Mouse (Mus musculus) CH12.LX (cell line): ENCODE results near the gene Nps. TPM values are rescaled to one million over a fixed set of nuclear protein-coding genes. Genes with fewer than 3 reads are reported as not detected.

Source experiments
- DNase-seq: peaks from one replicate; pipeline ENCODE4 v3.0.0-alpha.2; 2013; ENCODE audit errors: extremely low read depth
- H3K27ac ChIP-seq: 2 replicates; pipeline ENCODE4 v1.5.1; 2012; ENCODE audit warnings: low read depth, mild to moderate bottlenecking, control low read depth, moderate library complexity; ENCODE audit not compliant: insufficient read depth
- H3K27me3 ChIP-seq: replicated peaks from 2 replicates; pipeline ENCODE3; 2012; ENCODE audit warnings: inconsistent platforms
- H3K36me3 ChIP-seq, 2 experiments: replicated peaks in 1 of 2; 2 replicates each; pipeline versions ENCODE3 to v1.6.1; 2012; ENCODE audit warnings: inconsistent platforms in 1 of 2, low read length in 1 of 2, mild to moderate bottlenecking in 1 of 2, mixed read lengths in 1 of 2, moderate library complexity in 1 of 2; ENCODE audit not compliant: control insufficient read depth in 1 of 2, insufficient read depth in 1 of 2
- H3K4me1 ChIP-seq, 2 experiments: 2 replicates each; pipeline ENCODE4 v1.6.1; 2012; ENCODE audit warnings: inconsistent platforms in 1 of 2, moderate library complexity in 1 of 2; ENCODE audit not compliant: insufficient read depth in 2 of 2, control insufficient read depth in 1 of 2
- H3K4me2 ChIP-seq: 2 replicates; pipeline ENCODE4 v1.6.1; 2012; ENCODE audit warnings: low read depth, mild to moderate bottlenecking, control low read depth; ENCODE audit not compliant: poor library complexity, insufficient read depth, severe bottlenecking
- H3K4me3 ChIP-seq, 3 experiments: fragments of 150-350 bp in 1 of 3; sonication (generic) in 1 of 3; replicated peaks in 1 of 3; 2 replicates each; pipeline versions ENCODE3 to v1.5.1; 2011 to 2012; ENCODE audit warnings: low read depth in 2 of 3, low read length in 2 of 3, mild to moderate bottlenecking in 2 of 3, moderate library complexity in 2 of 3, control low read depth in 1 of 3, improper control_type of control experiment in 1 of 3, inconsistent platforms in 1 of 3, mixed read lengths in 1 of 3; ENCODE audit not compliant: poor library complexity in 1 of 3
- H3K79me2 ChIP-seq: replicated peaks from 2 replicates; pipeline ENCODE4 v1.6.1; 2012; ENCODE audit warnings: mild to moderate bottlenecking, moderate library complexity; ENCODE audit not compliant: control insufficient read depth, poor library complexity, insufficient read depth, severe bottlenecking; ENCODE audit errors: extremely low read depth
- H3K9ac ChIP-seq: 2 replicates; pipeline ENCODE4 v1.6.1; 2012; ENCODE audit warnings: low read depth, mild to moderate bottlenecking, control low read depth, moderate library complexity; ENCODE audit not compliant: insufficient read depth
- H3K9me3 ChIP-seq: replicated peaks from 2 replicates; pipeline ENCODE3; 2012; ENCODE audit warnings: low read length, inconsistent platforms, mixed read lengths
- BHLHE40 ChIP-seq: IDR thresholded peaks from 2 replicates; pipeline ENCODE4 v1.6.1; 2011; ENCODE audit warnings: mild to moderate bottlenecking, low read depth, low read length, improper control_type of control experiment
- CHD1 ChIP-seq: IDR thresholded peaks from 2 replicates; pipeline ENCODE4 v1.6.1; 2012; ENCODE audit warnings: low read depth, low read length, improper control_type of control experiment, inconsistent platforms
- CHD2 ChIP-seq: IDR thresholded peaks from 2 replicates; pipeline ENCODE4 v1.6.1; 2011; ENCODE audit warnings: low read length, improper control_type of control experiment
- E2F4 ChIP-seq: IDR thresholded peaks from 2 replicates; pipeline ENCODE4 v1.6.1; 2011; ENCODE audit warnings: low read depth, low read length, improper control_type of control experiment; ENCODE audit not compliant: insufficient replicate concordance
- ELF1 ChIP-seq: IDR thresholded peaks from 2 replicates; pipeline ENCODE4 v1.6.1; 2014; ENCODE audit warnings: low read depth, mild to moderate bottlenecking, inconsistent platforms, low read length, improper control_type of control experiment
- EP300 ChIP-seq: IDR thresholded peaks from 2 replicates; pipeline ENCODE4 v1.6.1; 2011; ENCODE audit warnings: low read length, improper control_type of control experiment
- HCFC1 ChIP-seq: IDR thresholded peaks from 2 replicates; pipeline ENCODE4 v1.6.1; 2012; ENCODE audit warnings: low read depth, mild to moderate bottlenecking, inconsistent platforms, low read length, improper control_type of control experiment
- JUN ChIP-seq: IDR thresholded peaks from 2 replicates; pipeline ENCODE4 v1.6.1; 2011; ENCODE audit warnings: low read depth, mild to moderate bottlenecking, low read length, improper control_type of control experiment, moderate library complexity; ENCODE audit not compliant: insufficient read depth
- JUND ChIP-seq: conservative IDR thresholded peaks from 2 replicates; pipeline ENCODE4 v1.6.1; 2011; ENCODE audit warnings: low read depth, low read length, improper control_type of control experiment
- KAT2A ChIP-seq: IDR thresholded peaks from 2 replicates; pipeline ENCODE4 v1.6.1; 2012; ENCODE audit warnings: low read length, improper control_type of control experiment, inconsistent platforms; ENCODE audit not compliant: insufficient replicate concordance
- MXI1 ChIP-seq: IDR thresholded peaks from 2 replicates; pipeline ENCODE4 v1.6.1; 2011; ENCODE audit warnings: mild to moderate bottlenecking, low read depth, low read length, improper control_type of control experiment
- POLR2A ChIP-seq: IDR thresholded peaks from 2 replicates; pipeline ENCODE4 v1.6.1; 2011; ENCODE audit warnings: low read depth, mild to moderate bottlenecking, improper control_type of control experiment, low read length
- RAD21 ChIP-seq: IDR thresholded peaks from 2 replicates; pipeline ENCODE4 v1.6.1; 2011; ENCODE audit warnings: low read depth, mild to moderate bottlenecking, low read length, improper control_type of control experiment, moderate library complexity
- TBP ChIP-seq: conservative IDR thresholded peaks from 2 replicates; pipeline ENCODE4 v1.6.1; 2011; ENCODE audit warnings: low read depth, low read length, improper control_type of control experiment
- TCF12 ChIP-seq: IDR thresholded peaks from 2 replicates; pipeline ENCODE4 v1.6.1; 2014; ENCODE audit warnings: low read depth, mild to moderate bottlenecking, inconsistent platforms, low read length, improper control_type of control experiment
- UBTF ChIP-seq: IDR thresholded peaks from 2 replicates; pipeline ENCODE4 v1.6.1; 2012; ENCODE audit warnings: low read depth, mild to moderate bottlenecking, inconsistent platforms, low read length, improper control_type of control experiment, moderate library complexity
- USF1 ChIP-seq: IDR thresholded peaks from 2 replicates; pipeline ENCODE4 v1.6.1; 2014; ENCODE audit warnings: low read depth, mild to moderate bottlenecking, inconsistent platforms, low read length, improper control_type of control experiment
- ZC3H11A ChIP-seq: IDR thresholded peaks from 2 replicates; pipeline ENCODE4 v1.6.1; 2012; ENCODE audit warnings: low read depth, mild to moderate bottlenecking, inconsistent platforms, low read length, improper control_type of control experiment
- dilution Hi-C: fragments of 300-500 bp; cut with MboI; formaldehyde crosslinking; loops from 2 replicates; pipeline ENCODE4 v1.14.3; 2020; ENCODE audit warnings: low sequenced_read_pairs; ENCODE audit not compliant: extremely low pct_unique_long_range_greater_than_20kb, extremely low pct_ligation_motif_present
- in situ Hi-C: fragments of 300-500 bp; cut with MboI; formaldehyde crosslinking; loops from 3 replicates; pipeline ENCODE4 v1.14.3; 2019; ENCODE audit warnings: low sequenced_read_pairs, low pct_ligation_motif_present, low pct_unique_long_range_greater_than_20kb, mixed read lengths
- polyA plus RNA-seq: library from polyadenylated mRNA; unstranded; fragments of >175 nt; gene quantifications from 2 replicates; pipeline ENCODE4 v1.2.1, GENCODE M21; 2012; ENCODE audit warnings: low read depth; ENCODE audit not compliant: insufficient read length
- total RNA-seq, 2 experiments: library from RNA; depleted of rRNA; stranded (reverse); fragments of 300-350 nt in 1 of 2; fragments of >200 nt in 1 of 2; gene quantifications; 2 replicates each; pipeline ENCODE4 v1.2.3; 2012 to 2014

Nps gene
- total and polyA plus RNA-seq, 3 experiments = not detected

GRCm38 (mm10) chr7:135244171-135244880, 14.2 kb upstream of the Nps start:
- Histone ChIP-seq H3K79me2 (no peaks in the 10 kb centered on the region), H3K9me3 (peaks cover 7% of the 10 kb centered on the region), H3K27ac (no peak overlapping the region), H3K4me1 (no peaks in the 10 kb centered on the region), H3K9ac (no peak overlapping the region), H3K36me3 (no peaks in the 10 kb centered on the region), H3K27me3 (peaks cover 30% of the 10 kb centered on the region), H3K4me2 (no peak overlapping the region), H3K4me3 (no peak overlapping the region)
- in situ Hi-C loops (no loop called here), dilution Hi-C loops (no loop called here)
- no peak for DNase-seq
- TF ChIP-seq UBTF (no peak), RAD21 (no peak), MXI1 (no peak), KAT2A (no peak), USF1 (no peak), HCFC1 (no peak)

GRCm38 (mm10) chr7:135246386-135246785, 12.1 kb upstream of the Nps start:
- Histone ChIP-seq H3K36me3 (no peaks in the 10 kb centered on the region), H3K27ac (no peak overlapping the region), H3K9ac (no peak overlapping the region), H3K9me3 (peaks cover 3% of the 10 kb centered on the region), H3K4me2 (no peak overlapping the region), H3K27me3 (peaks cover 30% of the 10 kb centered on the region), H3K4me1 (no peaks in the 10 kb centered on the region), H3K4me3 (no peak overlapping the region), H3K79me2 (no peaks in the 10 kb centered on the region)
- dilution Hi-C loops = no loop called here
- in situ Hi-C loops = no loop called here
- TF ChIP-seq ELF1 = no peak
- no peak for TF ChIP-seq POLR2A
- TF ChIP-seq CHD1 = no peak
- TF ChIP-seq JUND = no peak
- no peak for TF ChIP-seq JUN
- TF ChIP-seq EP300 = no peak
- no peak for TF ChIP-seq HCFC1
- TF ChIP-seq CHD2 = no peak
- TF ChIP-seq TCF12 = no peak
- no peak for TF ChIP-seq KAT2A
- TF ChIP-seq ZC3H11A = no peak
- TF ChIP-seq BHLHE40 = no peak
- TF ChIP-seq E2F4 = no peak
- no peak for TF ChIP-seq TBP
- DNase-seq = no peak
